Mouse (Mus musculus) cortical plate, adult 2 months (tissue): ENCODE results near the gene Kank4.

Experiments used
- CTCF ChIP-seq: fragments of 200-500 bp; IDR thresholded peaks from 2 replicates; pipeline ENCODE4 v1.5.1; 2011; ENCODE audit warnings: mild to moderate bottlenecking, control low read depth, low read length; ENCODE audit not compliant: insufficient read depth; ENCODE audit errors: extremely low read depth
- POLR2A ChIP-seq: fragments of 200-500 bp; IDR thresholded peaks from 2 replicates; pipeline ENCODE4 v1.6.1; 2011; ENCODE audit warnings: mild to moderate bottlenecking, low read length, control low read depth; ENCODE audit not compliant: insufficient read depth; ENCODE audit errors: extremely low read depth

DNA sequence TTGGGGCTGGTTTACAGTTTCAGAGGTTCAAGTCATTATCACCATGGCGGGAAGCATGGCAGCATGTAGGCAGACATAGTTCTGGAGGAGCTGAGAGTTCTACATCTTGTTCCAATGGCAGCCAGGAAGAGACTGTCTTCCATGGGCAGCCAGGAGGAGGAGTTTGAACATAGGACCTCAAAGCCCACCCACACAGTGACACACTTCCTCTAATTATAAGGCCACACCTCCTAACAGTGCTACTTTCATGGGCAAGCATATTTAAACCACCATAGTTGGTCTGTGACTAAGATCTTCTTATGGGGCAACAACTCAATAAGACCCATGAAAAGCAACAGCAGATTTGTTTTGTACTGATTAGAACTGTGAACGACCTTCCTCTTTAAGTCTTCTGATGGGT is 46.1 kb upstream of the Kank4 start:
- TF ChIP-seq POLR2A (no peak), CTCF (no peak)
